Mouse (Mus musculus) adrenal gland, postnatal 0 days (tissue): ENCODE data around the gene Pigyl. TPM values are rescaled to one million over a fixed set of nuclear protein-coding genes. Genes with fewer than 3 reads are reported as not detected.

ENCODE experiments used
- microRNA-seq: library from miRNA; unstranded; fragments of <30 nt; microRNA quantifications from one replicate; pipeline ENCODE4, GENCODE M21; 2016; ENCODE audit warnings: borderline replicate concordance; ENCODE audit not compliant: insufficient number of aligned reads
- polyA plus RNA-seq: library from polyadenylated mRNA; unstranded; fragments of >200 nt; fragmentation: Nextera tagmentation; extraction: Ambion mirVana; gene quantifications from 2 replicates; pipeline ENCODE4 v1.2.1, GENCODE M21; 2015

Pigyl gene
- polyA plus RNA-seq, result 193 and 239 TPM in 2 replicates

DNA sequence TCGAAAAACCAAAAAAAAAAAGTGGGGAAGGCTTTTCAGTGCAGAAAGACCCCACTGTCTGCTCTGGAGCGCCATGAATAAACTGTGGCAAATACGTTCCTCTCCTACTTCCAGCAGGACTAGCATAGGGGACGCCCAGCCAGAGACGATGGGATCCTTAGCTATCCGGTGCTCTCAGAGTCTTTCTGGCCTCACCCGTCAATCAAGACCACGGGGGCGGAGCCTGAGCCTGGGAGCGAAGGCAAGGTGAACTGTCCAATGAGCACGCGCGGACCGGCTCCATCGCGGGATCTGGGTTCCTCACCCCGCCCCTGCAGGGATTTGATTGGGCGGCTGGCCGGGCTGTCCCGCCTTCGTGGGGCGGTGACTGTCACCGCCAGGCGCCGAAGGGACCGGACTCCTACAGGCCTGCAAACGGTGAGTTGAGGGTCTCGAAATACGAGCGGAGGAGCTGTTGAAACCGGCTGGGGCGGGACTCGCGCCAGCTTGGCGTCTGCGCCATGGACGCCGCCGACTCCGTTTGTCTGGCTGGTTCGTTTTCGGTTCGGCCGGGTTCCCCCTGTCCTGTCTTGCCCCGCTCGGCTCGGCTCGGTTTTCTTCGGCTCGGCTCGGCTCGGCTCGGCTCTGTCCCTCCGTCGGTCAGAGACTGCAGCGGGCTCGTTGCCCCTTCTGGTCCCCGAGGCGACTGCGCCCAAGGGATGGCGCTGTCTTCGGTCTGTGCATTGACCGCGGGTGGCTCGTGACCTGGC lies at the start of gene Pigyl:
Pigyl (plus strand) TSS at position 350 of the 749 bp plus-strand sequence.

GRCm38 (mm10) chr9:22116740-22117426 lies 39.8 kb upstream of the Pigyl start, which contains the start of gene Elof1:
Elof1 (minus strand) TSS chr9:22117172.

GRCm38 (mm10) chr9:22135644-22136390 lies 20.8 kb upstream of the Pigyl start, which contains the start of gene Acp5:
Acp5 (minus strand) TSS chr9:22135711.

DNA sequence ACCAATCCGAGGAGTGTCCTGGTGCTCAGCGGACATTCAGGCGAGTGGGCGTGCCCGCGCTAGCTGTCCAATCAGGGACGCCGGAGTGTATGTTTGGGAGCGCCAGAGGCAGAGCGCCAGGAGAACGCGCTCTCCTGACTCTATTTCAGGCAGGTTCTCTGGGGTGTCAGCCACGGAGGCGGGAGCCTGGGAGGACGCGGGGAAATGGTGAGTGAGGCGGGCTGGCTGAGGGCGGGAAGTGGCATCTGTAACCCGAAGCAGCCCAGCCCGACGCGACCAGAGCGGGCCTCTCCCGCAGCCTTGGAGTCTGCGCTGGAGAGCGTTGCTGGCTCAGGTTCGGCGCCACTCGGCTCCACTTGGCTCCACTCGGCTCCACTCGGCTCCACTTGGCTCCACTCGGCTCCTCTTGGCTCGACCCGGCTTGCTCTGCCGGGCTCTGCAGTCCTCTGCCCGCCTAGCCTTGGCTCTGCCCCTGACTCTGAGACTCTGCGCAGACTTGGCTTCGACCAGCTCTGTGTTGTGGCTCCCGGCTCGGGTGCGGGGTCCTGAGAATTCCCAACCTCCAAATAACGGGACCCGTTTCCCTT lies 31.5 kb downstream of the Pigyl start, which contains the start of gene Zfp872:
Zfp872 (plus strand) TSS at position 66 of the 587 bp plus-strand sequence.

Small RNA genes within 50 kb of the gene (microRNA-seq; reads per million reads assigned to microRNA genes)
- gene Mir7084, result not detected

Other genes with a start within 250 kb of the Pigyl start
- 29.0 and 42.6 TPM in 2 replicates for gene Rab3d, start 238.7 kb upstream of the Pigyl start, polyA plus RNA-seq
- gene Ccdc159, start 229.4 kb upstream of the Pigyl start, polyA plus RNA-seq, result 2.9 and 5.4 TPM in 2 replicates
- gene Tmem205, start 229.3 kb upstream of the Pigyl start, polyA plus RNA-seq, result 823 and 878 TPM in 2 replicates
- 23.0 and 26.2 TPM in 2 replicates for gene Plppr2, start 219.8 kb upstream of the Pigyl start, polyA plus RNA-seq
- gene Swsap1, start 201.1 kb upstream of the Pigyl start, polyA plus RNA-seq, result 4.9 and 7.5 TPM in 2 replicates
- 4.9 and 11.3 TPM in 2 replicates for gene Epor, start 193.3 kb upstream of the Pigyl start, polyA plus RNA-seq
- 6.7 and 26.1 TPM in 2 replicates for gene Rgl3, start 167.4 kb upstream of the Pigyl start, polyA plus RNA-seq
- 0.99 and 2.6 TPM in 2 replicates for gene Ccdc151, start 154.2 kb upstream of the Pigyl start, polyA plus RNA-seq
- 58.7 and 85.9 TPM in 2 replicates for gene Prkcsh, start 154.0 kb upstream of the Pigyl start, polyA plus RNA-seq
- 4.7 and 14.8 TPM in 2 replicates for gene Elavl3, start 104.8 kb upstream of the Pigyl start, polyA plus RNA-seq
- not detected in 2 replicates for gene Gm49318, start 85.6 kb upstream of the Pigyl start, polyA plus RNA-seq
- 7.8 and 9.7 TPM in 2 replicates for gene Zfp653, start 85.5 kb upstream of the Pigyl start, polyA plus RNA-seq
- gene Ecsit, start 71.4 kb upstream of the Pigyl start, polyA plus RNA-seq, result 15.2 and 28.5 TPM in 2 replicates
- 1.2 and 3.7 TPM in 2 replicates for gene Cnn1, start 57.6 kb upstream of the Pigyl start, polyA plus RNA-seq
- 147 and 191 TPM in 2 replicates for gene Elof1, start 39.7 kb upstream of the Pigyl start, polyA plus RNA-seq
- 12.9 and 19.0 TPM in 2 replicates for gene Acp5, start 21.1 kb upstream of the Pigyl start, polyA plus RNA-seq
- gene Zfp872, start 31.2 kb downstream of the Pigyl start, polyA plus RNA-seq, result 0.25 and 0.36 TPM in 2 replicates
- gene Zfp809, start 68.9 kb downstream of the Pigyl start, polyA plus RNA-seq, result 11.5 and 19.0 TPM in 2 replicates
- 0.99 and 1.3 TPM in 2 replicates for gene Zfp599, start 103.0 kb downstream of the Pigyl start, polyA plus RNA-seq
- gene Zfp810, start 150.8 kb downstream of the Pigyl start, polyA plus RNA-seq, result 12.7 and 15.2 TPM in 2 replicates
- 9.5 and 10.1 TPM in 2 replicates for gene Anln, start 232.3 kb downstream of the Pigyl start, polyA plus RNA-seq